Mouse (Mus musculus) c-Kit-positive CD71-negative TER-119-negative erythroid progenitor cells, embryonic 14.5 days (primary cell): ENCODE results near the gene Lce1j.
"Not testable (repeated sequence)": the region's sequence is repeated elsewhere in the genome, so short reads cannot be mapped to it uniquely, and the experiment has no call there.

Experiments used
- DNase-seq: peaks from one replicate; pipeline ENCODE4 v3.0.0-alpha.2; 2013; ENCODE audit warnings: low read depth

Lce1j gene

GRCm38 (mm10) chr3:92790414-92790813, at the start of gene Lce1j:
Gene Lce1j, minus strand, starts transcription at chr3:92790514.
- DNase-seq = no peak

DNA sequence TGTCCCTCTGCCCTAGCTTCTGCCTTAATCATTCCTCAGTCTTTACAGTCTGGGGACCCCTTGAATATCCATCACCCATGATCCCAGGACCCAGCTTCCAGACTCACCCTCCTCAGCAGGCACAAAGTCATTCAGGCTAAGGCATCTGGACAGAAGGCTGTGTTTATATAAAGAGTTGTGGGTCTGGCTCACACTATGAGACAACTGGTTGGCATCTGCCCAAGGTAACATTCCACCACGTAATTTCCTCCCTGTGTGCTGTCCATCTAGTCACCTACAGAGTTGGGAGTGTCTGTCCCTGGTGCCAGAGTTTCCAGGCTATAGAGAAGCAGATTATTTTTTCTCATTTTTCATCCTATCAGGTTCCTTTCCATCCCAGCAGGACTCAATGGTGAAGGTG, 36.8 kb upstream of the Lce1j start, which contains the start of gene Kprp:
Gene Kprp, minus strand, starts transcription at position 140 of the 400 bp plus-strand sequence.
- DNase-seq = no peak

DNA sequence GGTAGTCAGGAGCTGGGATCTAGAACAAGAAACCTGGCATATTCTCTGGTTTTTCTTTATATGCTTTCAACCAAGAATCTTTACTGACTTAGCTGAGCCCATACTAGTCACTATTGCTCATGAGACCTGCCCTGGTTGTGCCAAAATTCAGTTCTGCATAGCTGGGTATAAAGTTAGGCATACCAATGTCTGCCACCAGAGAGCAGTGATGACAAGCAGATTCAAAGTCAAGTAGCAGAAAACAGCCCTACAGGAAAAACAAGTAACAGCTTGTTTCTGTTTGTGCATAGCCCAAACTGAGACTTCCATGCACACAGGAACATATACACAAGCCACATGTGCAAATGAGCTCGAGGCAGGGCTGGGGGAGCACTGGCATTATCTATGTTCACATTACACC, 35.5 kb upstream of the Lce1j start:
- DNase-seq = no peak

GRCm38 (mm10) chr3:92816036-92816435, 25.7 kb upstream of the Lce1j start:
- DNase-seq = not testable (repeated sequence)

DNA sequence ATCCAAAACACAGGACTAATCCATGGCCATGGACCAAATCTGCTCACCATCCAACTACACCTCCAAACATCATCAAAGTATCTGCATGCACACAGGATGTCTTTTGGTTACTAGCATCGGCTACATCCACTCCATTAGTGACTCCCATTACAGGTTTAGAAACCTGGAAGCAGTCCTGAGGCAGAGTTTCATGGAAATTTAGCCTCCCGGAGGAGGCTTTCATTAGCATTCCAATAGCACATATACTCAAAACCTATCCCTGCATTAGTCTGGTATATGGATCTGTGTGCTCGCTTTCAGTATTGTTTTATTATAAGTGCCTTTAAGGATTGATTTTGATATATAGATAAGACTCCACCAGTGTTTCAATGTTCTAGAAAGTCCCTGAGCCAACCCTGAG, 25.3 kb upstream of the Lce1j start:
- DNase-seq = no peak

- no peak for DNase-seq
These were observed 17.5 kb upstream of the Lce1j start, which contains the start of gene Lce1k for GRCm38 (mm10) chr3:92807791-92808190. Gene Lce1k, minus strand, starts transcription at chr3:92807891.

DNA sequence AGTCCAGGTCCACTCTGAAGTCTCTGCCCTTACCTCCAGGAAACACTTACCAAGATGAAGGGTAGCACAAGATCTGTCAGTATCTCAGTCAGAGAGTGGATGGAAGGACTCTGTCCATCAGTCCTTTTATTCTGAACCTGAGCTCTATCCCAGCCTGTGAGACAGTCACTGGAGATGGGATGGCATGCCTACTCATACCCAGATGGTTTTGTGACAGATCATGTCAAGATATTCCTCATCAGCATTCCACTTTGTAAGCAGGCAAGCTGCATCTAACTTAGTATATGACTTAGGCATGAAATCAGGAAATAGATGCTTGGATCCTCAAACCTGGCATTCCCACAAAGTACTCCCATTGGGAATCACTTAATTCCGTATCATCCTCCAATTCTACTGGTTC, 11.5 kb downstream of the Lce1j start, which contains the start of gene Lce1i:
Gene Lce1i, minus strand, starts transcription at position 101 of the 400 bp plus-strand sequence.
- DNase-seq = no peak

GRCm38 (mm10) chr3:92771573-92771972, 18.7 kb downstream of the Lce1j start:
- DNase-seq = no peak

DNA sequence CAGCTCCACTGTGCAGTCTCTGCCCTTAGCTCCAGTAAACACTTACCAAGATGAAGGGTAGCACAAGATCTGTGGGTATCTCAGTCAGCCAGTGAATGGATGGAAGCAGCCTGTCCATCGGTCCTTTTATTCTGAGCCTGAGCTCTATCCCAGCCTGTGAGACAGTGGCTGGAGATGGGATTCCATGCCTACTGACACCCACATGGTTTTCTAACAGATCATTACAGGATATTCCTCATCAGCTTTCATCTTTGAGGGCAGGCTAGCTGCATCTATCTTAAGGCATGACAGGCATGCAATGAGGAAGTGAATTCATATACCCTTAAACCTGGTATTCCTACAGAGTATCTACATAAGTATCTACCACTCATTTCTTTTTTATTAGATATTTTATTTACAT, 25.3 kb downstream of the Lce1j start, which contains the start of gene Lce1h:
Gene Lce1h, minus strand, starts transcription at position 101 of the 400 bp plus-strand sequence.
- no peak for DNase-seq

DNA sequence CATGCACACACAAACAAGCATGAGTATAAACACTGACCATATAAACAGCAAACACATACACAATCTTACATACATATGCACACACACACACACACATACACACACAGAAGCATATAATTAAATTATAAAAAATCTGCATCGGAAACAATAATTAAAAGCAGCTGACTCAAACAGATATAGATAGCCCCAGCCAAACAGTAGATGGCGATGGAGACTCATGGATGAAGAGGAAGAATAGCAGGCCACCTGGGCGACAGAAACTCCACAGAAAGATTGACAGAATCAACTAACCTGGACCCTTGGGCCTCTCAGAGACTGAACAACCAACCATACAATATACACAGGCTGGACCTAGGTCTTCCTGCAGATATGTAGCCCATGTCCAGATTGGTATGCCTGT, 37.1 kb downstream of the Lce1j start:
- DNase-seq = no peak

- DNase-seq = no peak
These were observed 38.1 kb downstream of the Lce1j start, which contains the start of gene Lce1g for GRCm38 (mm10) chr3:92752238-92752637. Gene Lce1g, minus strand, starts transcription at chr3:92752338.

- DNase-seq = no peak
These were observed 51.3 kb downstream of the Lce1j start, which contains the start of gene Gm38119 for GRCm38 (mm10) chr3:92738996-92739395. Gene Gm38119, minus strand, starts transcription at chr3:92739096.
